Mouse (Mus musculus): ENCODE data around the gene Riok2. TPM values are rescaled to one million over a fixed set of nuclear protein-coding genes. Genes with fewer than 3 reads are reported as not detected.
A peak's percentile ranks its signal among the peaks of the same experiment; 100 is the strongest.

Gene Riok2
- polyA plus RNA-seq, 1 experiment from 2014 or later, result 26.1 TPM

- Histone ChIP-seq H3K4me2 (ENCODE audit: low read depth, low read length) (no peak overlapping the region), H3K9me3 (ENCODE audit: control insufficient read depth, low read length) (no peaks in the 10 kb centered on the region), H3K27ac (ENCODE audit: low read depth, low read length) (no peak overlapping the region), H3K4me1 (ENCODE audit: control insufficient read depth, insufficient read depth, low read length) (no peaks in the 10 kb centered on the region), H3K27me3 (ENCODE audit: control insufficient read depth, insufficient read depth, low read length) (no peaks in the 10 kb centered on the region), H3K36me3 (ENCODE audit: control insufficient read depth, insufficient read depth, low read length) (peaks cover 43% of the 10 kb centered on the region), H3K4me3 (ENCODE audit: low read depth, low read length) (no peak overlapping the region), H3K9ac (replicated peaks; ENCODE audit: low read depth, low read length) (no peak overlapping the region)
- ATAC-seq (ENCODE audit: low read depth), result no peak
- WGBS, result 82% methylated on average over 3 of the region's 3 CpGs
Measured at GRCm38 (mm10) chr17:17384502-17384901, 10.4 kb downstream of the Riok2 start.

- Histone ChIP-seq H3K9ac (replicated peaks; ENCODE audit: low read depth, low read length) (no peak overlapping the region), H3K36me3 (ENCODE audit: control insufficient read depth, insufficient read depth, low read length) (peaks cover 38% of the 10 kb centered on the region), H3K4me3 (ENCODE audit: low read depth, low read length) (no peak overlapping the region), H3K27ac (ENCODE audit: low read depth, low read length) (no peak overlapping the region), H3K9me3 (ENCODE audit: control insufficient read depth, low read length) (no peaks in the 10 kb centered on the region), H3K4me2 (ENCODE audit: low read depth, low read length) (no peak overlapping the region), H3K27me3 (ENCODE audit: control insufficient read depth, insufficient read depth, low read length) (no peaks in the 10 kb centered on the region), H3K4me1 (ENCODE audit: control insufficient read depth, insufficient read depth, low read length) (no peaks in the 10 kb centered on the region)
- WGBS, result 96% methylated on average over 2 of the region's 2 CpGs
- no peak for ATAC-seq (ENCODE audit: low read depth)
Measured at GRCm38 (mm10) chr17:17386117-17386516, 12.0 kb downstream of the Riok2 start.

DNA sequence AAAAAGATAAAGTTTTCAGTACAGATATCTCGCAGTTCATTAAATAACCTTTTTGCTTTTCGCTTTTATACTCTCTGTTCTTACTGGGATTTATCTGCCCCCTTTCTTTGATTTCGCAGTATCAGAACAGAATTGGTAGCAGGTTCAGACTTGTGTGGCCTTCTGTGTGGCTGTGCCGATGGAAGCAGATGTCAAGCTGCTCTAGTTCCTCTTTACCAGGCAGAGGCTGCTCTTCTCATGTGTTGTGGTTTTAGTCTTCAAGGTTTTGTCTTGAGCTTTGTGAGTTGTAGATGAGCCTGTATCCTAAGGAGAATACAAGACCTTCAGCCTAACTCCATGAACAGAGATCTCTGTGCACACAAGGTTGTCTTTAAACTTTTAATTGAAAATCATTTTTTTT is 17.7 kb downstream of the Riok2 start:
- WGBS, result 95% methylated on average over 4 of the region's 4 CpGs
- Histone ChIP-seq H3K4me1 (ENCODE audit: control insufficient read depth, insufficient read depth, low read length) (no peaks in the 10 kb centered on the region), H3K9me3 (ENCODE audit: control insufficient read depth, low read length) (no peaks in the 10 kb centered on the region), H3K27me3 (ENCODE audit: control insufficient read depth, insufficient read depth, low read length) (no peaks in the 10 kb centered on the region), H3K27ac (ENCODE audit: low read depth, low read length) (no peak overlapping the region), H3K36me3 (ENCODE audit: control insufficient read depth, insufficient read depth, low read length) (peaks cover 16% of the 10 kb centered on the region; the same call in 1 of the 2 replicates), H3K9ac (replicated peaks; ENCODE audit: low read depth, low read length) (no peak overlapping the region), H3K4me2 (ENCODE audit: low read depth, low read length) (no peak overlapping the region), H3K4me3 (ENCODE audit: low read depth, low read length) (no peak overlapping the region)
- ATAC-seq (ENCODE audit: low read depth), result no peak

- 71% methylated on average over 7 of the region's 7 CpGs for WGBS
- Histone ChIP-seq H3K9me3 (ENCODE audit: control insufficient read depth, low read length) (no peaks in the 10 kb centered on the region), H3K4me1 (ENCODE audit: control insufficient read depth, insufficient read depth, low read length) (no peaks in the 10 kb centered on the region), H3K4me2 (ENCODE audit: low read depth, low read length) (no peak overlapping the region), H3K27ac (ENCODE audit: low read depth, low read length) (no peak overlapping the region), H3K27me3 (ENCODE audit: control insufficient read depth, insufficient read depth, low read length) (no peaks in the 10 kb centered on the region), H3K4me3 (ENCODE audit: low read depth, low read length) (no peak overlapping the region), H3K9ac (replicated peaks; ENCODE audit: low read depth, low read length) (no peak overlapping the region), H3K36me3 (ENCODE audit: control insufficient read depth, insufficient read depth, low read length) (peaks cover 9% of the 10 kb centered on the region; the same call in 1 of the 2 replicates)
- ATAC-seq (ENCODE audit: low read depth), result 0 out of 2 replicates have a peak, but pooled peaks have one; percentile 39
Measured at GRCm38 (mm10) chr17:17392863-17393262, 18.8 kb downstream of the Riok2 start.

GRCm38 (mm10) chr17:17393300-17393699 is 19.2 kb downstream of the Riok2 start:
- no peaks in the 10 kb centered on the region for H3K27me3 ChIP-seq (ENCODE audit: control insufficient read depth, insufficient read depth, low read length)
- peaks cover 9% of the 10 kb centered on the region; the same call in 1 of the 2 replicates for H3K36me3 ChIP-seq (ENCODE audit: control insufficient read depth, insufficient read depth, low read length)
- H3K4me2 ChIP-seq (ENCODE audit: low read depth, low read length), result no peak overlapping the region
- no peak overlapping the region for H3K4me3 ChIP-seq (ENCODE audit: low read depth, low read length)
- no peak overlapping the region for H3K9ac ChIP-seq (replicated peaks; ENCODE audit: low read depth, low read length)
- H3K9me3 ChIP-seq (ENCODE audit: control insufficient read depth, low read length), result no peaks in the 10 kb centered on the region
- H3K27ac ChIP-seq (ENCODE audit: low read depth, low read length), result no peak overlapping the region
- no peak for ATAC-seq (ENCODE audit: low read depth)
- WGBS, result 89% methylated on average over 6 of the region's 6 CpGs
- no peaks in the 10 kb centered on the region for H3K4me1 ChIP-seq (ENCODE audit: control insufficient read depth, insufficient read depth, low read length)

GRCm38 (mm10) chr17:17394336-17394735 is 20.2 kb downstream of the Riok2 start:
- H3K27ac ChIP-seq (ENCODE audit: low read depth, low read length), result no peak overlapping the region
- no peak overlapping the region for H3K9ac ChIP-seq (replicated peaks; ENCODE audit: low read depth, low read length)
- no peaks in the 10 kb centered on the region for H3K27me3 ChIP-seq (ENCODE audit: control insufficient read depth, insufficient read depth, low read length)
- peak; percentile 63; the same call in 1 of the 2 replicates for ATAC-seq (ENCODE audit: low read depth)
- no peak overlapping the region for H3K4me3 ChIP-seq (ENCODE audit: low read depth, low read length)
- WGBS, result 39% methylated on average over 4 of the region's 4 CpGs
- no peak overlapping the region for H3K4me2 ChIP-seq (ENCODE audit: low read depth, low read length)
- H3K4me1 ChIP-seq (ENCODE audit: control insufficient read depth, insufficient read depth, low read length), result no peaks in the 10 kb centered on the region
- H3K36me3 ChIP-seq (ENCODE audit: control insufficient read depth, insufficient read depth, low read length), result peaks cover 4% of the 10 kb centered on the region; the same call in 1 of the 2 replicates
- no peaks in the 10 kb centered on the region for H3K9me3 ChIP-seq (ENCODE audit: control insufficient read depth, low read length)

DNA sequence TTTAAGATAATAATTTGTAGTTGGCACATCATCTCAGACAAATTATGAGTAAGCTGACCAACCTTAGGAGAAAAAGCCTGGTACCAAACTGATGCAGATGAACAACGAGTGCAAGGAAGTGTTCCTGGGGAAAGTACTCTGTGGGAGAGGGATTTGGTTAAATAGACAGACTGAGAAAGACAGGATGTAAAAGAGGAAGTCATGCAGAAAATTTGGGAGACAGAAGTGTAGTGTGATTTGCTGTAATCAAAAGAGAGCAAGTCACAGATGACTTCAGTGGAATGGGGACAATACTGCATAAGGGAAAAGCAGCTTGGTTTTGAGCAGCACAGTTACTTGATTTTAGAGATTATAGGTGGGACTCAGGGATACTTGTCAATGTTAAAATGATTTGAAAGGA is 22.8 kb downstream of the Riok2 start:
- Histone ChIP-seq H3K27ac (ENCODE audit: low read depth, low read length) (no peak overlapping the region), H3K4me3 (ENCODE audit: low read depth, low read length) (no peak overlapping the region), H3K4me2 (ENCODE audit: low read depth, low read length) (no peak overlapping the region), H3K4me1 (ENCODE audit: control insufficient read depth, insufficient read depth, low read length) (no peaks in the 10 kb centered on the region), H3K27me3 (ENCODE audit: control insufficient read depth, insufficient read depth, low read length) (no peaks in the 10 kb centered on the region), H3K36me3 (ENCODE audit: control insufficient read depth, insufficient read depth, low read length) (no peaks in the 10 kb centered on the region), H3K9ac (replicated peaks; ENCODE audit: low read depth, low read length) (no peak overlapping the region), H3K9me3 (ENCODE audit: control insufficient read depth, low read length) (no peaks in the 10 kb centered on the region)
- WGBS, result 24% methylated on average over 1 of the region's 1 CpGs
- ATAC-seq (ENCODE audit: low read depth), result no peak

GRCm38 (mm10) chr17:17398664-17399063 is 24.6 kb downstream of the Riok2 start:
- Histone ChIP-seq H3K9ac (replicated peaks; ENCODE audit: low read depth, low read length) (no peak overlapping the region), H3K9me3 (ENCODE audit: control insufficient read depth, low read length) (no peaks in the 10 kb centered on the region), H3K36me3 (ENCODE audit: control insufficient read depth, insufficient read depth, low read length) (no peaks in the 10 kb centered on the region), H3K27ac (ENCODE audit: low read depth, low read length) (no peak overlapping the region), H3K27me3 (ENCODE audit: control insufficient read depth, insufficient read depth, low read length) (no peaks in the 10 kb centered on the region), H3K4me1 (ENCODE audit: control insufficient read depth, insufficient read depth, low read length) (no peaks in the 10 kb centered on the region), H3K4me2 (ENCODE audit: low read depth, low read length) (no peak overlapping the region), H3K4me3 (ENCODE audit: low read depth, low read length) (no peak overlapping the region)
- WGBS, result 80% methylated on average over 2 of the region's 2 CpGs
- no peak for ATAC-seq (ENCODE audit: low read depth)

GRCm38 (mm10) chr17:17402222-17403004 is 28.3 kb downstream of the Riok2 start, which contains the start of gene Lix1:
Gene Lix1, plus strand, starts transcription at chr17:17402672.
- Histone ChIP-seq H3K4me3 (ENCODE audit: low read depth, low read length) (peak within 1 kb of the TSS; percentile 16; the same call in 1 of the 2 replicates), H3K27me3 (ENCODE audit: control insufficient read depth, insufficient read depth, low read length) (no peaks in the 10 kb centered on the region), H3K27ac (ENCODE audit: low read depth, low read length) (no peak within 1 kb of the TSS), H3K9ac (replicated peaks; ENCODE audit: low read depth, low read length) (no peak within 1 kb of the TSS), H3K4me1 (ENCODE audit: control insufficient read depth, insufficient read depth, low read length) (no peaks in the 10 kb centered on the region), H3K36me3 (ENCODE audit: control insufficient read depth, insufficient read depth, low read length) (no peaks in the 10 kb centered on the region), H3K9me3 (ENCODE audit: control insufficient read depth, low read length) (no peaks in the 10 kb centered on the region), H3K4me2 (ENCODE audit: low read depth, low read length) (peak within 1 kb of the TSS; percentile 44)
- 15% methylated on average over 6 of the region's 6 CpGs for WGBS
- ATAC-seq (ENCODE audit: low read depth), result peak; percentile 98
